Mouse (Mus musculus) ovary, postnatal 36 days (tissue): Measurements from ENCODE around the gene Scn1b.

Experiments used
- DNase-seq: peaks from one replicate; pipeline ENCODE4 v3.0.0; 2022; ENCODE audit warnings: low spot score, mixed read lengths

Scn1b gene

DNA sequence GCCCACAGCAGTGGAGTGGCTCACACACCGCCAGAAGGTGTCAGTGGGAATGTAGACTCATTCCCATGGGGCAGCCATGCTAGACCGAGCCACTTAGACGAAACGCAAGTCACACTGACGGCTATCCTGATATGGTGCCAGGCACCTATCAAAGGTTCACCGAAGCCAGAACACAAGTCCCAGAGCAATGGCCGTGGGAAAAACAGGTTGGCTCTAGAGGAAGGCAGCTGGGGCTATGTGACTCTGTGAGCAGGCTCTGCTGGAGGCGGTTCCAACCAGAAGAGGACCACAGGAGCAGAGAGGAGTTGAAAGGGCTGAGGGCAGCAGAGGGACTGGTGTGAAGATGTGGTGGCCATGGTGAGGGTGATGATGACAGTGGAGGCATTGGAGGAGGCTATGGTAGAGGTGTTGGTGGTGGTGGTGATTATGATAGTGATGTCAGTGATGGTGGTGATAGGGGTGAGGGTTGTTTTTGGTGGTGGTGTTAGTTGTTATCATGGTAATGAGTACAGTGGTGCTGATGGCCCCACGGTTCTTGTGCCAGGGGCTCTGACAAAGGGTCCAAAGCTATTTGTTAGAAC, 40.5 kb downstream of the Scn1b start:
- DNase-seq, result no peak

DNA sequence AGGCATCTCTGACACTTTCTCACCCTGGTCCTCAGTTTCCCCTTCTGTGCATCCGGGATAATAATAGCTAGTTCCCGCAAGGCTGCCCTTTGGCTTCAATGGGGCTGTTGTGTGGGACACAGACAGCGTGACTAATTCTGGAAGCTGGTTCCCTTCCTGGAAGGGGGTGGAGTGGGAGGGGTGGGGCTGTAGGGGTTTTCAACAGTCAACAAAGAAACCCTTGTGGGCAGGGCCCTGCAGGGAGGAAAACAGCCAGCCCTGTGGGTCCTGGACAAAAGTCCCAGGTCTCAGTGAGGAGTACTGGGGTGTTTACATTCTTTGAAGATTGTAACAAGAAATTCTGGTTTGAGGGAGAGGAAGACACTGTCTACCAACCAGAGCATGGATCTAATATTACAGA, 41.6 kb downstream of the Scn1b start:
- DNase-seq, result no peak

DNA sequence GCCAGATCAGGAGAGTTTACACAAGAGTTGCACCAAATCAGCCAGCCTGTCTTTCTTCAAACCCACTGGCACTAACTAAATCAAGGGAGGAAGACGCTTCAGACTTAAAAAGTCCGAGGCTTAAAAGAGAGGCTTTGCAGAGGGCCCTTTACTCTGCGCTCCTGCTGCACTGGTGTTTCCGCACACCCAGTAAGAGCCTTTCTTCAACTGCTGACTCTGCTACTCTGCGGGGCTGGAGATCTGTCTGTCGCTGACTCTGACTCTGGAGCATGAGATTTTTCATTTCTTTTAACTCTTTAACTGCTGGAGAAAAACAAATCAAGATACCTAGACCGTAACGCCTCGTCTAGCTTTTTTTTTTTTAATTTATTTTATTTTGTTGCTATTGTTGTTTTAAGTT, 42.7 kb downstream of the Scn1b start:
- no peak for DNase-seq

DNA sequence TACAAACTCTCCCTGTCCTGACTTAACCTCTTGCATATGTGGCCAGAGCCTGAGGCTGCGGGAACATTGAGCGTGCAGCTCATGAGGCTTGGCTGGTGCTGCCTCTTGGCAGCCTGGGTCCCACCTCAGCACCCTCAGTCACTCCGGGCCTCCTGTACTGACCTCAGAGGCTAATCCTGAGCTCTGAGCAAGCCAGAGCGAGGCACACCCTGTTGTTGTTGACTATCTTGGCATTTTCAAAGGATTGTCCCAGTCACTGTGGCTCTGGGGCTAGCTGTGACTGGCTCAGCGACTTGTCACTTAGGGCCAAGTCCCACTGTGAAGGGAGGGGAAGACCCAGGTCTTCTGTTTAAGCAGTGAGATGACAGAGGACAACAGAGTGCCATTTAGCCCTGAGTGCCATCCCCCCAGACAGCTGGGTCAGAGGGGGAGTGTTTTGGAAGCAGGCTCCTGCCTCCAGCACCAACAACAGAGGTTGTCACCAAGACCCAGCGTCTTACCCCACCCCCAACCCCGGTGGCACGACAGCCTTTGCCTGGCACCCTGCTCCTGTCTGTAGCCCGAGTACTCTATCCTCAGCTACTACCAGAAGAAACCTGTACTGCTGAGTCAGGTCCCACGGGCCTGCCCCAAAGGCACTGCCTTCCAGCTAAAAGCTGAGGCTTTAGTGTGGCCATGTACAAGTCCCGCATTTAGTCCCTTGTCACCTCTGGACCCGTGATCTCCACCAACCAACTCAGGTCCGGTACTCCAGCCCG, 43.8 kb downstream of the Scn1b start:
- no peak for DNase-seq

DNA sequence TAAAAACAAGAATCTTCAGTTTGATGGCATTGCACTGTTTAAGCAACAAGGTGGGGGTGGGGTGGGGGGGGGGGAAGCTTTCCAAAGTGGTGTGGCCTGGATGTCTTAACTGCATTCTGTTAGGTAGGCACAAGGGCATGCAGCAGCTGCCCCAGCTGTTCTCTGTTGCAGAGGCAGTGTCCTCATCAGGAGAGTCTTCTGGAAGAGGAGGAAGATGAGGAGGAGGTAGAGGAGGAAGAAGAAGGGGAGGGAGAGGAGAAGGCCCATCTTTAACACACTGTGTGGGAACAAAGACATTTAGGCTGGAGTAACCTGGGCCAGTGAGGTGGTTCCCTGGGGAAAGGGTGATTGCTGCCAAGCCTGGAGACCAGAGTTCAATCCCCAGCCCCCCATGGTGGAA, 44.7 kb downstream of the Scn1b start:
- DNase-seq, result no peak

DNA sequence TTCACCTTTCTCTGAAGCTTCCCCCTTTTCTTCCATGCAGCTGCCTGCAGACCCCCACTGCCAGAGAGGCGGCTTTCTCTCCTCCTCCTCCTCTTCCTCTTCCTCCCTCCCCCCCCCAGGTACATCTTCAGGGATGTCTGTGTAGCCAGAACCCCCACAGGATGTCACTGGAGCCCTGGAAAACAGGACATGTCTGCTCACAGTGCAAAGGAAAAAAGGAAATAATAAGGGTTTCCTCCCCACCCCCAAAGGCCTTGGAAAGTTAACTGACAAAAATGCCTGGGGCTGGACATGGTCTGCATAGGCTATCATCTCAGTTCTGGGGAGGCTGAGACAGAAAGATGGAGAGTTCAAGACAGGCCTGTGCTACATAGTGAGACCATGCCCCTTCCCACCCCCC, 45.7 kb downstream of the Scn1b start:
- no peak for DNase-seq

DNA sequence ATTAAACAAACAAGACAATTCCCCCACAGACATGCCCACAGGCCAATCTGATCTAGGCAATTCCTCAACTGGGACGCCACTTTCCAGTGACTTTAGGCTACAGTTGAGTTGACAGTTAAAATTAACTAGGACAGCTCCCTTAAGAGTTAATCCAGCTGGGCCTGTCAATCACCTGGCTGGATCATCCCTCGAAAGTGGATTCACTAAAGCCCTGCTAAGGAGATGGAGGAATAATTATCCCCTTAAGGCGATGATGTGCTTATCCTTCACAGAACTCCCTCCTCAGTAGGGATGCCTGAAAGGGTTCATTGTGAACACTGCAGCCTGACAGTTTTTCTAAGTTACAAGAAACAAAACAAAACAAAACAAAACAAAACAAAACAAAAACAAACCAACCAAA, 46.2 kb downstream of the Scn1b start:
- no peak for DNase-seq

DNA sequence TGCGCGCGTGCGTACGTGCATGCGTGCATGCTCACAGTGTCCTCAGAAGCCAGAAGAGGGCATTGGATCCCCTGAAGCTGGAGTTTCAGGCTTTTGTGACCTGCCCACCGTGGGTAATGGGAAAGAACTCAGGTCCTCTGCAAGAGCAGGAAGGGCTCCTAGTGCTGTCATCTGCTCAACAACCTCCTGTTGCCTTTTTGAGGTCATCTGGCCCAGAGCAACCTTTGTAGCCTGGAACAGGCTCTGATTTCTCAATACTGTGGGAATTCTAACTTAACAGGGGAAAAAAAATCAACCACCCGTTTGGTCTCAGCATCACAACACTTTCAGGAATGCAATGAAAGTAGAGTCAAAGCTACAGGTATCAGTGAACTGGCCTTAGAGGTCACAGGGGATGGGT, 47.1 kb downstream of the Scn1b start:
- DNase-seq, result no peak

DNA sequence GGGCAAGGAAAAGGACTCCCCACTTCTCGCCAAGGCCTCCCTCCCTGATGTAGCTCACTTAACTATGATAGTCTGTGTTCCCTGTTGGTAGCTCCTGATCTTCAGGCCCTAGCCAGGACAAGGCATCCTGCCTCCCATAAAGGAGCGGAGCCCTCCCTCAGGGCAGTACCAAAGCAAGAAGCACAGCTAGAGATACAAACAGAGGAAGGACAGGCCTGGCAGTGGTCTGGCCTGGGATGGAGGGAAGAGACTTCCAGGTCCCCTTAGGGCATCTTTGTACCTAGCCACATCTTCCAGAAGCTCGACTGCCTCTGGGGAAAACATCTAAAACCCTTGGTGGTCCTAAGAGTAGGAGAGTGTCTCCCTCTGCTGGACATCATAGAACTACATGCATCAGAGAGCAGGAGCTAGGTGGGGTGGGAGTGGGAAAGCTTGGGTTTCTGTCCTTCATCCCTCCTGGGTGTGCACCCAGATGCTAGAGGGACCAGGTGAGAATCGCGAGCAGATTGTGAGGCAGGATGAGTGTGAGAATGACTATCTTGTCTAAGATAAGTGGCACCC, 48.8 kb downstream of the Scn1b start:
- DNase-seq, result no peak

DNA sequence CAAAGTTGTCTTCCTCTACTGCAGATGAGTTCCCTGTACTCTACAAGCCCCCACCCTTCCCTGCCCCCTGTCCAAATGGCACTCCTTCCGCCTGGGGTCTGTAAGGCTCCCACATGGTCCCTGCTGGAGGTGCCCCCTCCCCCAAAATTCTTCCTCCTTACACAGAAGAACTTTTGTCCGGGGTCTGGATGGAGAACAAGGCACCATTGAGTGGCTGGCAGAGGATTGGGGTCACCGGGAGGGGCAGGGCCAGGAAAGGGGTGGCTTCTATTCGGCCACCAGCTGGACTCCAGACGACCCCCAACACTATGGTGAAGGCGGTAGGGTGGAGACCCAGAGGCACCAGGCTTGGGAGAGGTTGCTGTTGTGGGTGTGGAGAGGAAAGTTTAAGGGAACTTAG, 49.3 kb downstream of the Scn1b start:
- no peak for DNase-seq

DNA sequence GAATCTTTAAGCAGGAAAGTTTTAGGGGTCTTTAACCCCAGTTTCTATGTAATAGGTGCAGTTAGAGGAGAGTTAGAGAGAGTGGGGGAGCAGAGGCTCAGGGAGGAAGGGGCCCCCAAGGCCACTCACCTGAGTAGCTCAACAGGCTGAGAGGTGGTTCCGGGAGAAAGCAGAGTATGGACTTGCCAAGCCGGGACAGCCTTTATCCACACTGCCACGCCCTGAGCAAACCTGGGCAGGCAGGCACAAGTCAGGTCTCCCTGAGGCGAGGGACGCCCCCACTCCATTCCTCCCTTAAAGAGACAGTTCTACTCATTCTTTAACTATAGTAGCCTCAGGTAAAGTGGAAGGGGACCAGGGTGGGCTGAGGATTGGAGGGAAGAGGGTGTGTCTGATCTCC, 50.3 kb downstream of the Scn1b start, which contains the start of gene Fxyd3:
TSS of gene Fxyd3 (minus strand) at position 213 of the 400 bp plus-strand sequence.
- no peak for DNase-seq

DNA sequence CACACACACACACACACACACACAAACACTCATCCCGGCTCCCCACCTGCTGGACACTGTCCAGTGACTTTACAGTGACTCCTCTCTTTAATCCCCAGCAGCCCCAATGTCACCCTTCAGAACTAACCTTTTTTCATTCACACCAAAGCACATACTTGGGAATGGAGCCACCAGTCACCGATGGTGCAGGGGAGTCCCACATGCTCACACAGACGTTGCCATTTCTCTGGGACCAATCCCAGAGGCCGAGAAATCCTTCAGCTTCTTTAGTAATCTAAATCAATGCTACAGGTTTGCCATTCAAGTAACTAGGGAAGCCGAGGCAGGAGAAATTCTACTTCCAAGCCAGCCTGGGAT, 52.1 kb downstream of the Scn1b start:
- DNase-seq, result no peak

DNA sequence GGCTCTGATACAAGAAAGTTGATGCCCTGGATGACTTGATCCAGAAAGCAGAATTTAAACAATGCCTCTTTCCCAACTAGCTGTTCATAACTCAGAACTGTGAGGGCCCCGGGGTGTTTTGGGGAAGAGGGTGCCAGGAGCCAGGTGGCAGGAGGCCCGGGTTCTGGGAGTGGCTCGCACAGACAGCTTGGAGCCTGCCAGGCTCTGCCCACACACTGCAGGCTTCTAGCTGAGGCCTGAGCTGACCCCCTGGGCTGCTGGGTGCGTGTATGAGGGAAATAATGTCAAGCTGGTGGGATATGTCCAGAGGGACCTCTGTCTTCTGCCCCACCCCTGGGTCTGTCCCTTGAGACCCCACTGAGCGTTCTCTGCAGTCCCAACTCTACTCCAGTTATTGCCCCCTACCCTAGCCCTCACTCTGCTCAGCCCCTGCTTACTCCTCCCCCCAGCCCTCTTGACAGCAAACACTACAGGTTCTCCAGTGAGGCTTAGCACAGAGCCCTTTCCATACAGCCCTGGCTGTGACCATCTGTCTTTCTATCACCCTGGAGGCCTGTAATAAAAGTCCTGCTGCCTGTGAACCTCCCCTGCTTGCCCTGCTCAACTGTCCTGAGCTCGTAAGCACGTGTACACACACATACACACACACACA, 52.6 kb downstream of the Scn1b start:
- DNase-seq, result peak; percentile 41

DNA sequence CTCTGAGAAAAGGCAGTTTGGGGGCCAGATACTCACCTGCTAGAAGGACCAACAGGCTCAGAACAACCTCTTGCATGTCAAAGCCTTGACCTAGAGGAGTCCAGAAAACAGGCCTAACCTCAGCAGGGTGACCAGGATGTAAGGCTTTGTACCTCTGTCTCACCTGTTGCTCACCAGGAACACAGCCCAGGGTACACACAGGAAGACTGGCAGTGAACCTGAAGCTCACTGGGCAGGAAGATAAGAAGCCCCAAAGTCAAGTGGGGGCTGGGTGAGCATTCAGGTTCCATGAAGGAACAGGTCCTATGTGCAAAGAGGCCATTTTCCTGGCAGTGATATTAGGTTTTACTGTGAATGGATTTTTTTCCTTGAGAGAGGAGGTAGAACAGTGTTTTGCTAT, 53.3 kb downstream of the Scn1b start:
- DNase-seq, result no peak

DNA sequence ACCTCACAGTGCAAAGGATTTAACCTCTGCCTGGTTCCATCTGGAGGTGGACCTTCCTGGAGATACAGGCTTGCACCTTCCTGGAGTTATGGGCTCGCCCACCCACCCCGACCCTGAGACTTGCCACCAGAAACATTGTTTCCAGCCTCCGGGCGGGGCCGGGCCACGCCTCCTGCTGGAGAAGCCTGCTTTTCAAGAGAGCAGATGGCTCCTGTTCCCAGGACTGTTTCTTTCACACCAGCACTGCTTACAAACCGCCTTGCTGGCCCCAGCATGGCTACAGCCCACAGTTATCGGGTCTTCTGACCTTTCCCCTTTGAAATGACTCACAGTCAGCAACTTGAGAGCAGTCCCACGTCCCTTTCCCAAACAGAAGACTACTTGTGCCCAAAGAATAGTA, 54.5 kb downstream of the Scn1b start:
- DNase-seq, result no peak

DNA sequence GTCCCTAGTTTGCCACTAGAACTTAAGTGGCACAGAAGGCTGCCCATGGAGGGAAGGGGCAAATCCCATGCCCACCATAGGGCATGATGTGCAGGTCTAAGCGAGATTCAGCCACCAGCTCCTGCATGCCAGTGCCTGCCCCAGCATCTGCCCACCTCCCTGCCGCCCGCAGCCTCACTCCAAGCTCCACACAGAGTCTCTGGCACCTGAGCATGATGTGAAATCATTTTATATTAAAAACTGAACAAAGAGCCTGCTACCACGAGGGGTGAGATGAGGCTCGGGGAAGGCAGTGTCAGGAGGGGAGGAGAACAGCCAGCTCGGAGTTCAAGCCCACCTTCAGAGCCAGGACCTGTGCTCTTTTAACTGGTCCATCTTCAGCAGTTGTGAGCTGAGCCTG, 56.5 kb downstream of the Scn1b start:
- no peak for DNase-seq

DNA sequence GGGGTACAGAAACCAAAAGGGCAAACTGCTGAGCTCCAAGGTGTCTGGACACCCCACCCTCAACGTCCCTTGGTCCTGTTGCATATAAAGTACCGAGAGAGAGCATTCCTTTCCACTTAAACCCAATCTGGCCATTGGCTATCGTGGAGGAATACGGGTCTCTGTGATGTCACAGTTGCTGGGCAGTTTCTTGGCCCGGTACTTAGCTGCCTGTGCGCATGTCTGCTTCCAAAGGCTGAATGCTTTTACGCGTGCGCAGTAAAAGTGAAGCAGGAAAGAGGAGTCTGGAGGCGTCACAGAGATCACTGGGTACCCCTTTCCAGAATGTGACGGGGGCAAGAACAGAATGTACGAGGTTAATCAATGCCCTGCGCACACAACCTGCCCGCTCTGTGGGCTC, 57.3 kb downstream of the Scn1b start:
- DNase-seq, result no peak

DNA sequence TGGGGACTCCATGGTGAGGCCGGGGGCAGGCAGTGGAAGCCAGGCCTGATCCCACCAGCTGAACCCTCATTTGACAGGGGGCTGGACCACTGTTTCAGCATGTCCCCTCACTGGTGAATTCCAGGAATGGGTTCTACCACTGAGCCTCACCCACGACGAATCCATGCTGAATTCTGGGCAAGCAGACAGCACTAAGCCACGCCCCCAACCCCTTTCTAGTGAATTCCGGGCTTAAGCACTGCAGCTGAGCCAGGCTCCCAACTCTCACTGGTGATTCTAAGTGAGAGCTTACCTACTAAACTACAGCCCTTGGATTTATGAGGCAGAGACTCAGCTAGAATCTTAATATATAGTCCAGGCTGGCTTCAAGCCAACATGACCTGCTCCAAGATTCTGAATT, 59.0 kb downstream of the Scn1b start:
- DNase-seq, result peak; percentile 33
